Mouse (Mus musculus): ENCODE measurements around the gene Hsdl1. TPM values are rescaled to one million over a fixed set of nuclear protein-coding genes. Genes with fewer than 3 reads are reported as not detected.

The Hsdl1 gene
- polyA plus RNA-seq, 1 experiment from 2014 or later = 40.4 TPM

DNA sequence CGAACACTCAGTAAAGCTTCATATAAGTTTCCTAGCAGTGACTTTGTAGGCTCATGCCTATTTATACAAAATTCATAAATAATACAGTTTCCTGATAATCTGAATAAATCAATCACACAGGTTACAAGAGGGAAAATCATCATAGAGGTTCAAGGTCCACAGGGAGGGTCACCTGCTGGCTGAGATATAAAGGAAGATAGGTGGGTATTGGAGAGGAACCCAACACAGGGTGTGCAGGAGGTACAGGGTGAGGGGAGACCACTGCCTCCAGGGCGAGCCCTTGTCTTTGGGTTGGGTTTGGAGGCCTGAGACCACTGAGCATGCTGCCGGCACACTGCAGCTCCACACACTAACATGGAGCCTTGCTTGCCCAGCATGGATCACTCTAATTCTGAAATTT, 43.6 kb downstream of the Hsdl1 start:
- WGBS = 92% methylated on average over 3 of the region's 3 CpGs
- DNase-seq (ENCODE audit: low spot score) = no peak

DNA sequence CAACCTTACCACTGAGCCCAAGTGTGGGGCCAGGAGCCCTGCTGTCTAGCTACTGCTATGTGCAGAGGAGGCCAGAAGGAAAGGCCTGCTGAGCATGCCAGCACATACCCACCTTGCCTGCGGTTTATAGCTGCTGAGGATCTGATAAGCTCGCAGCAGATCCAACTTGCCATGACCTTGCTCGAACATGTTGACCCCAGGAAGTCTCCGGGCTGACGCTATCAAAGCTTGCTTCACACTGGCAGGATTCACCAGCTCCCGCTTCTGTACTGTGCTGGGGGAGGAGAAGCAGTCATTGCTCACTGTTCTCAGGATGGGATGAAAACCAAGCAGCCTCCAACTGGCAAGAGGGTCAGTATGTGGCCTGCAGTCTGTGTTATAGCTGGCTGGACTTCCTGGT, 44.0 kb downstream of the Hsdl1 start:
- no peak for DNase-seq (ENCODE audit: low spot score)
- Histone ChIP-seq H3K36me3 (ENCODE audit: control insufficient read depth, insufficient read depth, low read length) (peaks cover 54% of the 10 kb centered on the region), H3K4me3 (ENCODE audit: low read depth, low read length) (no peak overlapping the region), H3K9ac (ENCODE audit: low read depth, low read length) (no peak overlapping the region), H3K9me3 (ENCODE audit: control insufficient read depth, low read length) (no peaks in the 10 kb centered on the region), H3K4me1 (replicated peaks; ENCODE audit: control insufficient read depth, insufficient read depth, low read length) (no peaks in the 10 kb centered on the region), H3K4me2 (no peak overlapping the region), H3K27ac (ENCODE audit: low read depth, low read length) (no peak overlapping the region), H3K27me3 (replicated peaks; ENCODE audit: control insufficient read depth, insufficient read depth, low read length) (no peaks in the 10 kb centered on the region)
- ATAC-seq (replicated peaks; ENCODE audit: low FRiP score) = no peak
- 73% methylated on average over 6 of the region's 6 CpGs for WGBS

More for the DNA sequence above, 43.6 kb downstream of the Hsdl1 start:
- no peak for ATAC-seq (replicated peaks; ENCODE audit: low FRiP score)
- no peak overlapping the region for H3K9ac ChIP-seq (ENCODE audit: low read depth, low read length)
- no peak overlapping the region for H3K4me2 ChIP-seq
- no peak overlapping the region for H3K27ac ChIP-seq (ENCODE audit: low read depth, low read length)
- H3K4me3 ChIP-seq (ENCODE audit: low read depth, low read length) = no peak overlapping the region
- H3K4me1 ChIP-seq (replicated peaks; ENCODE audit: control insufficient read depth, insufficient read depth, low read length) = no peaks in the 10 kb centered on the region
- no peaks in the 10 kb centered on the region for H3K27me3 ChIP-seq (replicated peaks; ENCODE audit: control insufficient read depth, insufficient read depth, low read length)
- H3K9me3 ChIP-seq (ENCODE audit: control insufficient read depth, low read length) = no peaks in the 10 kb centered on the region
- H3K36me3 ChIP-seq (ENCODE audit: control insufficient read depth, insufficient read depth, low read length) = peaks cover 57% of the 10 kb centered on the region

DNA sequence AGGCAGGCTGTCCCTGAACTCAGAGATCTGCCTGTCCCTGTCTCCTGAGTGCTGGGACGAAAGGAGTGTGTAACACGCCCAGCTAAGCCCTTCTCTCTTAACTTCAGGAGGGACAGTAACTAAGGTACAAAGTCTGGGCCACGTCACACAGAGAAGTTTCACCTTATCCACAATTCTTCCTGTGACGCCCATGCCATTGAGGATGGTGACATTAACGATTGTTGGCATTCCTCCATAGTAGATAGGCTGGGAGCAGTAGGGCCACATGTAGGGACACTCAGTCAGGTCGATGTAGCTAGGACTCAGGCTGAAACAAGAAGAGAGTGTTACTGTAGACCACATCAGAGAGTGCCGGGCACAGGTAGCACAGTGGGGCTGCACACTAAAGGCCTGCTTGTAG, 46.2 kb downstream of the Hsdl1 start:
- no peaks in the 10 kb centered on the region for H3K9me3 ChIP-seq (ENCODE audit: control insufficient read depth, low read length)
- H3K4me1 ChIP-seq (replicated peaks; ENCODE audit: control insufficient read depth, insufficient read depth, low read length) = no peaks in the 10 kb centered on the region
- H3K27ac ChIP-seq (ENCODE audit: low read depth, low read length) = no peak overlapping the region
- peaks cover 60% of the 10 kb centered on the region for H3K36me3 ChIP-seq (ENCODE audit: control insufficient read depth, insufficient read depth, low read length)
- no peak overlapping the region for H3K4me3 ChIP-seq (ENCODE audit: low read depth, low read length)
- H3K9ac ChIP-seq (ENCODE audit: low read depth, low read length) = no peak overlapping the region
- no peaks in the 10 kb centered on the region for H3K27me3 ChIP-seq (replicated peaks; ENCODE audit: control insufficient read depth, insufficient read depth, low read length)
- no peak overlapping the region for H3K4me2 ChIP-seq
- ATAC-seq (replicated peaks; ENCODE audit: low FRiP score) = no peak
- 93% methylated on average over 7 of the region's 7 CpGs for WGBS
- no peak for DNase-seq (ENCODE audit: low spot score)

DNA sequence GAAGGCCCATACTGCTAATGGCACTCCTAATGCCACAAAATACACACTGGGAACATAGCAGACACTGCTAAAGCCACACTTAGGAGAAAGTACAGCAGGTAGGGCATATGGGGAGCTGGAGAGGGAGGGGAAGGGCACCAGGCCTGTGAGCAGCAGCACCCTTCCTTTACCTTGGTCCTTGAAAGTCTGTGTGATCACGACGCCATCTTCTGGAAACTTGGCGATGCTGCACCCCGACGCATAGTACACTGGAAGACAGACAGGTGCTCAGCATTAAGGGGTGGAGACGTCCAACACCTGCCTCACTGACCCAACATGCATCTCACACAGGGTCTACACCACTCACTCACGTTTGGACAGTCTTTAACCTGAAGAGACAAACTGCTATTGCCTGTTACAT, 54.9 kb downstream of the Hsdl1 start:
- no peak overlapping the region for H3K4me2 ChIP-seq
- DNase-seq (ENCODE audit: low spot score) (no peak), ATAC-seq (replicated peaks; ENCODE audit: low FRiP score) (no peak)
- no peaks in the 10 kb centered on the region for H3K4me1 ChIP-seq (replicated peaks; ENCODE audit: control insufficient read depth, insufficient read depth, low read length)
- 81% methylated on average over 7 of the region's 7 CpGs for WGBS
- no peaks in the 10 kb centered on the region for H3K9me3 ChIP-seq (ENCODE audit: control insufficient read depth, low read length)
- no peak overlapping the region for H3K4me3 ChIP-seq (ENCODE audit: low read depth, low read length)
- no peaks in the 10 kb centered on the region for H3K27me3 ChIP-seq (replicated peaks; ENCODE audit: control insufficient read depth, insufficient read depth, low read length)
- peaks cover 71% of the 10 kb centered on the region for H3K36me3 ChIP-seq (ENCODE audit: control insufficient read depth, insufficient read depth, low read length)
- H3K9ac ChIP-seq (ENCODE audit: low read depth, low read length) = no peak overlapping the region
- no peak overlapping the region for H3K27ac ChIP-seq (ENCODE audit: low read depth, low read length)

DNA sequence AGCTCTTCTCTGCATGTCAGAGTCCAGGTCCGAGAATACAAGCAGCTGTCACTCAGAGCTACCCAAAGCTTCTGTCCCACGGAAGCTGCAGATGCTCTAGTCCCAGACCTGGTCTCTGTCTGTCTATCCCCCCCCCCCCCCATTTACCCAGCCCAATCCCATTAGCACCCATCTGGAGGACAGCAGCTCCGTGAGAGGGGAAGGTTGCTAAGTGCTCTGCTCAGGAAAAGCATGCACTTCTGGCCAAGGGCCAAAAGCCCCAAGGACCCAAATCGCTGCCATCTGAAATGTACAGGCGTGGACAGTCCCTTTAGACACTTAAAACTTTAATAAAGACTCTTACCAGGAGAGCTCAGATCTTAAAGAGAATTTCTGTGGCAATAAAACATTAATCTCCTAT, 58.3 kb downstream of the Hsdl1 start:
- peaks cover 76% of the 10 kb centered on the region for H3K36me3 ChIP-seq (ENCODE audit: control insufficient read depth, insufficient read depth, low read length)
- ATAC-seq (replicated peaks; ENCODE audit: low FRiP score) (no peak), DNase-seq (ENCODE audit: low spot score) (no peak)
- H3K27me3 ChIP-seq (replicated peaks; ENCODE audit: control insufficient read depth, insufficient read depth, low read length) = no peaks in the 10 kb centered on the region
- H3K27ac ChIP-seq (ENCODE audit: low read depth, low read length) = no peak overlapping the region
- H3K4me1 ChIP-seq (replicated peaks; ENCODE audit: control insufficient read depth, insufficient read depth, low read length) = no peaks in the 10 kb centered on the region
- WGBS = 76% methylated on average over 5 of the region's 5 CpGs
- H3K9ac ChIP-seq (ENCODE audit: low read depth, low read length) = no peak overlapping the region
- no peak overlapping the region for H3K4me3 ChIP-seq (ENCODE audit: low read depth, low read length)
- H3K4me2 ChIP-seq = no peak overlapping the region
- H3K9me3 ChIP-seq (ENCODE audit: control insufficient read depth, low read length) = no peaks in the 10 kb centered on the region

- Histone ChIP-seq H3K4me1 (replicated peaks; ENCODE audit: control insufficient read depth, insufficient read depth, low read length) (no peaks in the 10 kb centered on the region), H3K4me2 (no peak overlapping the region), H3K27ac (ENCODE audit: low read depth, low read length) (no peak overlapping the region), H3K9ac (ENCODE audit: low read depth, low read length) (no peak overlapping the region), H3K27me3 (replicated peaks; ENCODE audit: control insufficient read depth, insufficient read depth, low read length) (no peaks in the 10 kb centered on the region), H3K36me3 (ENCODE audit: control insufficient read depth, insufficient read depth, low read length) (peaks cover 73% of the 10 kb centered on the region), H3K9me3 (ENCODE audit: control insufficient read depth, low read length) (no peaks in the 10 kb centered on the region), H3K4me3 (ENCODE audit: low read depth, low read length) (no peak overlapping the region)
- no peak for ATAC-seq (replicated peaks; ENCODE audit: low FRiP score)
- 90% methylated on average over 3 of the region's 3 CpGs for WGBS
- DNase-seq (ENCODE audit: low spot score) = no peak
Observed at GRCm38 (mm10) chr8:119515767-119516166, 59.2 kb downstream of the Hsdl1 start.

GRCm38 (mm10) chr8:119514940-119515339, 60.0 kb downstream of the Hsdl1 start:
- Histone ChIP-seq H3K4me2 (no peak overlapping the region), H3K27ac (ENCODE audit: low read depth, low read length) (no peak overlapping the region), H3K9ac (ENCODE audit: low read depth, low read length) (no peak overlapping the region), H3K4me1 (replicated peaks; ENCODE audit: control insufficient read depth, insufficient read depth, low read length) (no peaks in the 10 kb centered on the region), H3K36me3 (ENCODE audit: control insufficient read depth, insufficient read depth, low read length) (peaks cover 73% of the 10 kb centered on the region), H3K27me3 (replicated peaks; ENCODE audit: control insufficient read depth, insufficient read depth, low read length) (no peaks in the 10 kb centered on the region), H3K4me3 (ENCODE audit: low read depth, low read length) (no peak overlapping the region), H3K9me3 (ENCODE audit: control insufficient read depth, low read length) (no peaks in the 10 kb centered on the region)
- 71% methylated on average over 3 of the region's 3 CpGs for WGBS
- ATAC-seq (replicated peaks; ENCODE audit: low FRiP score) (peak; percentile 73), DNase-seq (ENCODE audit: low spot score) (no peak)

- no peaks in the 10 kb centered on the region for H3K4me1 ChIP-seq (replicated peaks; ENCODE audit: control insufficient read depth, insufficient read depth, low read length)
- H3K36me3 ChIP-seq (ENCODE audit: control insufficient read depth, insufficient read depth, low read length) = peaks cover 70% of the 10 kb centered on the region
- no peaks in the 10 kb centered on the region for H3K9me3 ChIP-seq (ENCODE audit: control insufficient read depth, low read length)
- no peak overlapping the region for H3K4me2 ChIP-seq
- WGBS = 92% methylated on average over 4 of the region's 4 CpGs
- no peak overlapping the region for H3K27ac ChIP-seq (ENCODE audit: low read depth, low read length)
- H3K4me3 ChIP-seq (ENCODE audit: low read depth, low read length) = no peak overlapping the region
- H3K9ac ChIP-seq (ENCODE audit: low read depth, low read length) = no peak overlapping the region
- ATAC-seq (replicated peaks; ENCODE audit: low FRiP score) = no peak
- DNase-seq (ENCODE audit: low spot score) = no peak
- H3K27me3 ChIP-seq (replicated peaks; ENCODE audit: control insufficient read depth, insufficient read depth, low read length) = no peaks in the 10 kb centered on the region
Observed at GRCm38 (mm10) chr8:119513405-119513804, 61.6 kb downstream of the Hsdl1 start.
